Mouse (Mus musculus) Muller cell, postnatal 12 days (primary cell): ENCODE data around the gene Bsph1.
"Not testable (repeated sequence)": the region's sequence is repeated elsewhere in the genome, so short reads cannot be mapped to it uniquely, and the experiment has no call there.

Experiments used
- DNase-seq: peaks from one replicate; pipeline ENCODE4 v3.0.0-alpha.2; 2015; ENCODE audit errors: inconsistent ontology term

The Bsph1 gene

DNA sequence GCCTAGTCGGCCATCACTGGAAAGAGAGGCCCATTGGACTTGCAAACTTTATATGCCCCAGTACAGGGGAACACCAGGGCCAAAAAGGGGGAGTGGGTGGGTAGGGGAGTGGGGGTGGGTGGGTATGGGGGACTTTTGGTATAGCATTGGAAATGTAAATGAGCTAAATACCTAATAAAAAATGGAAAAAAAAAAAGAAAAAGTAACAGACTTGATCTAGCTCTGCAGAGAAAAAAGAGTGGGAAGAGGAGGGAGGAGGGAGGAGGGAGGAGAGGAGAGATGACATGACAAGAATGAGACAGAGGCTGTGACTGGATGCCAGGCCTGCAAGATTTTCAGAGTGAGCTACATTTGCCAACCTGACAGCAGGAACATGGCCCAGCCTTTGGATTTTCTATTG lies at the start of gene Bsph1:
Gene Bsph1 (plus strand): TSS at position 301 of the 400 bp plus-strand sequence.
- DNase-seq = not testable (repeated sequence)

GRCm38 (mm10) chr7:13511539-13511938 lies 60.9 kb downstream of the Bsph1 start:
- DNase-seq = peak; percentile 25
